In genomic region chr11:6064215-6065045, GRCm38 (mm10) we compare ENCODE assay signal across 7 mouse cellular contexts. TPM values are rescaled to one million over a fixed set of nuclear protein-coding genes. Genes with fewer than 3 reads are reported as not detected.
DNase-seq lines count a peak whose midpoint lies in the region; ATAC-seq and TF ChIP-seq lines count a peak whose summit lies in the region.

No protein-coding gene starts in this region.

- peak overlapping the region; percentile 47 for H3K4me3 ChIP-seq in lung, embryonic 14.5 days (ENCODE audit: low read depth, low read length)
- peak overlapping the region; percentile 49 for H3K4me3 ChIP-seq in forebrain, embryonic 13.5 days
- H3K4me3 ChIP-seq in limb, embryonic 11.5 days (ENCODE audit: low read depth, low read length), result peak overlapping the region; percentile 42

- ATAC-seq in lung, embryonic 14.5 days (ENCODE audit: insufficient read depth), result no peak
- no peak for ATAC-seq in forebrain, embryonic 13.5 days
- no peak for ATAC-seq in limb, embryonic 11.5 days (ENCODE audit: insufficient number of reproducible peaks, low FRiP score, low TSS enrichment, low read depth)

- DNase-seq in lung, embryonic 14.5 days, result no peak
- no peak for DNase-seq in lung, postnatal 36 days
- DNase-seq in limb, embryonic 11.5 days (ENCODE audit: low spot score), result no peak
- DNase-seq in right cerebral cortex, adult 2 months (ENCODE audit: low spot score in 2 of 2), result peak; percentile 68 to 70
- no peak for DNase-seq in embryo, embryonic 10 days (ENCODE audit: low spot score)
- DNase-seq in gastrocnemius, adult 18-20 months (ENCODE audit: low spot score), result no peak

- H3K36me3 ChIP-seq in lung, embryonic 14.5 days (ENCODE audit: insufficient read depth), result no peaks in the 10 kb centered on the region
- H3K36me3 ChIP-seq in forebrain, embryonic 13.5 days (ENCODE audit: poor library complexity, severe bottlenecking), result no peaks in the 10 kb centered on the region
- H3K36me3 ChIP-seq in limb, embryonic 11.5 days (ENCODE audit: control insufficient read depth, insufficient read depth, low read length), result no peaks in the 10 kb centered on the region

- H3K4me2 ChIP-seq in lung, embryonic 14.5 days, result peak overlapping the region; percentile 84
- H3K4me2 ChIP-seq in forebrain, embryonic 13.5 days, result peak overlapping the region; percentile 66
- H3K4me2 ChIP-seq in limb, embryonic 11.5 days (ENCODE audit: low read depth, severe bottlenecking), result peak overlapping the region; percentile 92

- H3K9ac ChIP-seq in lung, embryonic 14.5 days, result no peak overlapping the region
- H3K9ac ChIP-seq in forebrain, embryonic 13.5 days, result peak overlapping the region; percentile 73
- H3K9ac ChIP-seq in limb, embryonic 11.5 days (ENCODE audit: low read length), result no peak overlapping the region

- no peak overlapping the region for H3K27ac ChIP-seq in lung, embryonic 14.5 days (ENCODE audit: low read depth)
- no peak overlapping the region for H3K27ac ChIP-seq in forebrain, embryonic 13.5 days
- no peak overlapping the region for H3K27ac ChIP-seq in limb, embryonic 11.5 days (replicated peaks; ENCODE audit: low read depth, low read length)

- peaks cover 71% of the 10 kb centered on the region for H3K27me3 ChIP-seq in lung, embryonic 14.5 days (ENCODE audit: insufficient read depth, low read length)
- H3K27me3 ChIP-seq in forebrain, embryonic 13.5 days, result peaks cover 77% of the 10 kb centered on the region
- H3K27me3 ChIP-seq in limb, embryonic 11.5 days (ENCODE audit: control insufficient read depth, insufficient read depth, low read length), result peaks cover 71% of the 10 kb centered on the region

- no peaks in the 10 kb centered on the region for H3K4me1 ChIP-seq in lung, embryonic 14.5 days (ENCODE audit: insufficient read depth)
- H3K4me1 ChIP-seq in forebrain, embryonic 13.5 days, result peaks cover 23% of the 10 kb centered on the region
- H3K4me1 ChIP-seq in limb, embryonic 11.5 days (ENCODE audit: control insufficient read depth, insufficient read depth, low read length), result peaks cover 9% of the 10 kb centered on the region; the same call in 1 of the 2 replicates

- WGBS in lung, embryonic 14.5 days, result 3% methylated on average over 30 of the region's 30 CpGs
- WGBS in forebrain, embryonic 13.5 days, result 2% methylated on average over 30 of the region's 30 CpGs
- WGBS in limb, embryonic 11.5 days, result 7% methylated on average over 30 of the region's 30 CpGs

- H3K9me3 ChIP-seq in lung, embryonic 14.5 days (ENCODE audit: low read depth, low read length), result no peaks in the 10 kb centered on the region
- H3K9me3 ChIP-seq in forebrain, embryonic 13.5 days (replicated peaks), result no peaks in the 10 kb centered on the region
- no peaks in the 10 kb centered on the region for H3K9me3 ChIP-seq in limb, embryonic 11.5 days (ENCODE audit: control insufficient read depth, low read length)

- TF ChIP-seq CTCF in lung, embryonic 14.5 days (IDR thresholded peaks at IDR 0.05; ENCODE audit: low read depth), result no peak

RNA-seq across cellular contexts. Expression of gene Camk2b, which starts 1.7 kb away (rescaled TPM):
- 0.41 and 0.59 TPM in 2 replicates for polyA plus RNA-seq in lung, embryonic 14.5 days (2014; fragmentation: Nextera tagmentation; extraction: Ambion mirVana)
- 26.1 and 32.8 TPM in 2 replicates for polyA plus RNA-seq in forebrain, embryonic 13.5 days (2015; fragmentation: Nextera tagmentation; extraction: Ambion mirVana)
- 0.55 and 0.67 TPM in 2 replicates for polyA plus RNA-seq in limb, embryonic 11.5 days (2014; fragmentation: Nextera tagmentation; extraction: Ambion mirVana)
- total RNA-seq in gastrocnemius, adult 18-20 months (2021), result 100 to 1,000 TPM; 149 to 185 TPM

Comparison
In these comparisons a context has a peak if more than half of its experiments do, and no peak if none do; other contexts are left out.
1. DNase-seq: peak in right cerebral cortex, adult 2 months (2 of 2); none in lung, embryonic 14.5 days (single experiment), lung, postnatal 36 days (single experiment), limb, embryonic 11.5 days (single experiment), embryo, embryonic 10 days (single experiment) and gastrocnemius, adult 18-20 months (single experiment).
2. RNA of gene Camk2b, which starts 1.7 kb away (polyA plus RNA-seq): 26.1 to 32.8 TPM in forebrain, embryonic 13.5 days; 0.41 to 0.59 TPM in lung, embryonic 14.5 days and 0.55 to 0.67 TPM in limb, embryonic 11.5 days; every median in the first group is over 10 times any median in the second.
3. Peak in every context shown above with its lines, with median percentiles within 50 percentile points of each other: H3K4me2 ChIP-seq and H3K4me3 ChIP-seq.